Mouse (Mus musculus) MEL (cell line): ENCODE data around the gene Alg9.
A peak's percentile ranks its signal among the peaks of the same experiment; 100 is the strongest.

Experiments used
- CTCF ChIP-seq, 3 experiments: IDR thresholded peaks in 2 of 3; conservative IDR thresholded peaks in 1 of 3; 2 replicates each; pipeline ENCODE4 v1.5.1; 2011 to 2012; ENCODE audit warnings: low read length in 3 of 3, low read depth in 2 of 3, mild to moderate bottlenecking in 2 of 3, improper control_type of control experiment in 1 of 3, inconsistent platforms in 1 of 3, mixed read lengths in 1 of 3, moderate library complexity in 1 of 3; ENCODE audit not compliant: control insufficient read depth in 1 of 3, insufficient read depth in 1 of 3, poor library complexity in 1 of 3, severe bottlenecking in 1 of 3
- EP300 ChIP-seq, 2 experiments: IDR thresholded peaks; 2 replicates each; pipeline ENCODE4 v1.6.1; 2011; ENCODE audit warnings: improper control_type of control experiment in 2 of 2, low read length in 2 of 2, low read depth in 1 of 2, mild to moderate bottlenecking in 1 of 2
- GABPA ChIP-seq: IDR thresholded peaks from 2 replicates; pipeline ENCODE4 v1.6.1; 2012; ENCODE audit warnings: low read depth, mild to moderate bottlenecking, inconsistent platforms, low read length, improper control_type of control experiment, moderate library complexity
- GATA1 ChIP-seq: IDR thresholded peaks from 2 replicates; pipeline ENCODE4 v1.6.1; 2011; ENCODE audit warnings: low read depth, low read length, improper control_type of control experiment
- SIN3A ChIP-seq: IDR thresholded peaks from 2 replicates; pipeline ENCODE4 v1.6.1; 2012; ENCODE audit warnings: low read length, improper control_type of control experiment, inconsistent platforms

DNA sequence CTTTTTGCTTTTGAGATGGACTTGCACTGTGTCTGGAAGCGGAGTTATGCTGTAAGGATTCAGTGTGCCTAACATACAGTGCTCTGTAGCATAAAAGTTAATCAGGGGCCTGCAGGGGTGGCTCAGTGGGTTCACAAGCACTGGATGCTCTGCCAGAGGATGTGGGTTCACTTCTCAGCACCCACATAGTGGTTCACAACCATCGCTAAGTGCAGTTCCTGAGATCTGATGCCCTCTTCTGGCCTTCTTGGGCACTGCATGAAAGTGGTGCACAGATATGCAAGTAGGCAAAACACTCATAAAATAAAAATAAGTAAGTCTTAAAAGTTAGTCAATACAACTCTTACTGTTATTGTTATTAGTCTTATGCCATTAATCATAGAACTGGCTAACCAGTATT is 7.3 kb downstream of the Alg9 start:
- no peak for TF ChIP-seq GABPA
- no peak for TF ChIP-seq SIN3A
- TF ChIP-seq EP300 (IDR thresholded peaks at IDR 0.05; ENCODE audit: low read depth in 1 of 2, low read length in 2 of 2) = no peak
- TF ChIP-seq CTCF (IDR thresholded peaks at IDR 0.05 in 2 of 3, conservative IDR thresholded peaks at IDR 0.05 in 1 of 3; ENCODE audit: control insufficient read depth in 1 of 3, insufficient read depth in 1 of 3, low read depth in 2 of 3, low read length in 3 of 3, poor library complexity in 1 of 3, severe bottlenecking in 1 of 3) = peak; percentile 62 to 71 (median 69)
- no peak for TF ChIP-seq GATA1
